ENCODE assay signal across 8 mouse cellular contexts in the genomic region with DNA sequence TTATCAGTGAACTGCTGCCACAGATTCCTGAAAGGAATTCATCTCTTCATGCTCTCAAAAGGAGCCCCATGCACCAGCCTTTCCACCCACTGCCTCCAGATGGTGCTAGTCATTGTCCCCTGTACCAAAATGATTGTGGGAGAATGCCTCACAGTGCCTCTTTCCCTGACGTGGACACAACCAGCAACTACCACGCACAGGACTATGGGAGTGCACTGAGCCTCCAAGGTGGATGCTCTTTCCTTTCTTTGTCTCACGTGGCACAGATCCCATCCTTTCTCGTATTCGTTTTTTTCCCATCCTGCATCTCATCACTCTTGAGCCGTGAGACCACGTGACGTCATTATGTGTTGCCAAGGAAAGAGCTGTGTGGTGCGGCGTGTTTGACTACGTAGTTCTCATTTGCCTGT.
DNase-seq lines count a peak whose midpoint lies in the region; ATAC-seq and TF ChIP-seq lines count a peak whose summit lies in the region.

No protein-coding gene starts in this region.

- ATAC-seq in liver, embryonic 14.5 days (ENCODE audit: insufficient read depth): no peak
- ATAC-seq in liver, embryonic 11.5 days (replicated peaks; ENCODE audit: low FRiP score): no peak
- peak; percentile 98 for ATAC-seq in frontal cortex, adult (ENCODE audit: low TSS enrichment)
- peak; percentile 69; the same call in 1 of the 2 replicates for ATAC-seq in hindbrain, embryonic 16.5 days
- peak; percentile 72; the same call in 1 of the 2 replicates for ATAC-seq in neural tube, embryonic 14.5 days (ENCODE audit: low read depth)

- intact Hi-C loops in left cerebral cortex, postnatal 14 days (cut with DNase I): loop anchor here (5.0 kb wide), 1 partner anchor 136 kb away; the partner anchor contains the start of gene Ccdc110

- TF ChIP-seq POLR2A in cerebellum, adult 2 months (IDR thresholded peaks at IDR 0.05; ENCODE audit: borderline replicate concordance, insufficient read depth, low read length): no peak

- H3K27ac ChIP-seq in liver, embryonic 14.5 days: no peak overlapping the region
- no peak overlapping the region for H3K27ac ChIP-seq in liver, embryonic 11.5 days (ENCODE audit: low read depth, low read length)
- no peak overlapping the region for H3K27ac ChIP-seq in cerebellum, adult 2 months (ENCODE audit: insufficient read depth, low read length)
- no peak overlapping the region for H3K27ac ChIP-seq in hindbrain, embryonic 16.5 days (ENCODE audit: low read depth, low read length)
- H3K27ac ChIP-seq in neural tube, embryonic 14.5 days (ENCODE audit: low read depth, low read length): no peak overlapping the region

- no peak overlapping the region for H3K9ac ChIP-seq in liver, embryonic 14.5 days (replicated peaks)
- no peak overlapping the region for H3K9ac ChIP-seq in liver, embryonic 11.5 days (ENCODE audit: low read depth, low read length)
- no peak overlapping the region for H3K9ac ChIP-seq in hindbrain, embryonic 16.5 days (ENCODE audit: low read depth, low read length)
- H3K9ac ChIP-seq in neural tube, embryonic 14.5 days (replicated peaks; ENCODE audit: low read depth, low read length): no peak overlapping the region

- H3K9me3 ChIP-seq in liver, embryonic 14.5 days (ENCODE audit: control insufficient read depth, low read length): no peaks in the 10 kb centered on the region
- no peaks in the 10 kb centered on the region for H3K9me3 ChIP-seq in liver, embryonic 11.5 days (ENCODE audit: control insufficient read depth, low read length)
- H3K9me3 ChIP-seq in hindbrain, embryonic 16.5 days (ENCODE audit: control insufficient read depth, low read length): no peaks in the 10 kb centered on the region
- no peaks in the 10 kb centered on the region for H3K9me3 ChIP-seq in neural tube, embryonic 14.5 days (ENCODE audit: control insufficient read depth, low read length)

- H3K4me3 ChIP-seq in liver, embryonic 14.5 days (ENCODE audit: insufficient read depth in 1 of 2, low read depth in 2 of 2, low read length in 2 of 2): no peak overlapping the region
- no peak overlapping the region for H3K4me3 ChIP-seq in liver, embryonic 11.5 days (ENCODE audit: low read depth, low read length)
- H3K4me3 ChIP-seq in cerebellum, adult 2 months (replicated peaks; ENCODE audit: insufficient read depth, low read depth, low read length): peak overlapping the region; percentile 19
- no peak overlapping the region for H3K4me3 ChIP-seq in hindbrain, embryonic 16.5 days (ENCODE audit: low read length)
- no peak overlapping the region for H3K4me3 ChIP-seq in neural tube, embryonic 14.5 days (ENCODE audit: low read depth, low read length)

- H3K36me3 ChIP-seq in liver, embryonic 14.5 days (replicated peaks; ENCODE audit: control insufficient read depth, insufficient read depth, low read depth): no peaks in the 10 kb centered on the region
- H3K36me3 ChIP-seq in liver, embryonic 11.5 days (ENCODE audit: control insufficient read depth, insufficient read depth, low read length): no peaks in the 10 kb centered on the region
- H3K36me3 ChIP-seq in hindbrain, embryonic 16.5 days (ENCODE audit: control insufficient read depth, insufficient read depth, low read length): peaks cover 16% of the 10 kb centered on the region
- peaks cover 26% of the 10 kb centered on the region for H3K36me3 ChIP-seq in neural tube, embryonic 14.5 days (ENCODE audit: control insufficient read depth, insufficient read depth, low read length)

- H3K27me3 ChIP-seq in liver, embryonic 14.5 days (ENCODE audit: control insufficient read depth, insufficient read depth, low read length): no peaks in the 10 kb centered on the region
- H3K27me3 ChIP-seq in liver, embryonic 11.5 days (replicated peaks; ENCODE audit: control insufficient read depth, insufficient read depth, low read length): no peaks in the 10 kb centered on the region
- no peaks in the 10 kb centered on the region for H3K27me3 ChIP-seq in cerebellum, adult 2 months (ENCODE audit: control insufficient read depth, insufficient read depth, low read length)
- no peaks in the 10 kb centered on the region for H3K27me3 ChIP-seq in hindbrain, embryonic 16.5 days (replicated peaks; ENCODE audit: control insufficient read depth, insufficient read depth, low read length)
- H3K27me3 ChIP-seq in neural tube, embryonic 14.5 days (ENCODE audit: control insufficient read depth, insufficient read depth, low read length): no peaks in the 10 kb centered on the region

- H3K4me1 ChIP-seq in liver, embryonic 14.5 days (replicated peaks; ENCODE audit: control insufficient read depth in 2 of 2, insufficient read depth in 2 of 2, low read length in 1 of 2): no peaks in the 10 kb centered on the region
- H3K4me1 ChIP-seq in liver, embryonic 11.5 days (replicated peaks; ENCODE audit: control insufficient read depth, insufficient read depth, low read length): no peaks in the 10 kb centered on the region
- H3K4me1 ChIP-seq in cerebellum, adult 2 months (ENCODE audit: control insufficient read depth, insufficient read depth, low read length): no peaks in the 10 kb centered on the region
- H3K4me1 ChIP-seq in hindbrain, embryonic 16.5 days (ENCODE audit: control insufficient read depth, insufficient read depth, low read depth, low read length): no peaks in the 10 kb centered on the region
- no peaks in the 10 kb centered on the region for H3K4me1 ChIP-seq in neural tube, embryonic 14.5 days (ENCODE audit: control insufficient read depth, insufficient read depth, low read length)

- no peak for TF ChIP-seq EP300 in liver, embryonic 14.5 days (IDR thresholded peaks at IDR 0.05; ENCODE audit: low read depth)

- no peak for DNase-seq in liver, embryonic 14.5 days (ENCODE audit: low read depth in 3 of 3, low spot score in 3 of 3)
- DNase-seq in liver, embryonic 11.5 days (ENCODE audit: low spot score): no peak
- peak; percentile 39 to 43 for DNase-seq in cerebellum, adult 2 months
- peak; percentile 68 to 83 for DNase-seq in left cerebral cortex, postnatal 14 days (ENCODE audit: low spot score in 2 of 2)
- no peak for DNase-seq in spleen, adult 18-20 months

- 53% methylated on average over 11 of the region's 11 CpGs for WGBS in liver, embryonic 14.5 days (ENCODE audit: insufficient replicate concordance)
- WGBS in liver, embryonic 11.5 days: 65% methylated on average over 11 of the region's 11 CpGs
- WGBS in cerebellum, adult 2 months: 54% methylated on average over 11 of the region's 11 CpGs
- WGBS in hindbrain, embryonic 16.5 days: 61% methylated on average over 11 of the region's 11 CpGs
- WGBS in neural tube, embryonic 14.5 days: 55% methylated on average over 11 of the region's 11 CpGs

- no peak overlapping the region for H3K4me2 ChIP-seq in liver, embryonic 14.5 days (ENCODE audit: low read depth)
- no peak overlapping the region for H3K4me2 ChIP-seq in liver, embryonic 11.5 days
- no peak overlapping the region for H3K4me2 ChIP-seq in hindbrain, embryonic 16.5 days (ENCODE audit: low read length)
- no peak overlapping the region for H3K4me2 ChIP-seq in neural tube, embryonic 14.5 days (ENCODE audit: low read depth, low read length)

- TF ChIP-seq CTCF in liver, embryonic 14.5 days (IDR thresholded peaks at IDR 0.05; ENCODE audit: low read depth): peak; percentile 34; the same call in 1 of the 2 replicates
- TF ChIP-seq CTCF in cerebellum, adult 2 months (IDR thresholded peaks at IDR 0.05; ENCODE audit: borderline replicate concordance, insufficient read depth, low read depth, low read length): peak; percentile 41; the same call in 1 of the 2 replicates

Comparison
In these comparisons a context has a peak if more than half of its experiments do, and no peak if none do; other contexts are left out.
1. ATAC-seq: peak in frontal cortex, adult (single experiment), hindbrain, embryonic 16.5 days (single experiment) and neural tube, embryonic 14.5 days (single experiment); none in liver, embryonic 14.5 days (single experiment) and liver, embryonic 11.5 days (single experiment).
2. DNase-seq: peak in cerebellum, adult 2 months (2 of 2) and left cerebral cortex, postnatal 14 days (2 of 2); none in liver, embryonic 14.5 days (0 of 3), liver, embryonic 11.5 days (single experiment) and spleen, adult 18-20 months (0 of 2).